Mouse (Mus musculus) olfactory bulb, adult 2 months (tissue): Measurements from ENCODE around the gene Gm11492.

Experiments used
- CTCF ChIP-seq: fragments of 200-500 bp; IDR thresholded peaks from 2 replicates; pipeline ENCODE4 v1.5.1; 2012; ENCODE audit warnings: low read depth, mild to moderate bottlenecking, low read length, moderate library complexity; ENCODE audit not compliant: insufficient read depth
- POLR2A ChIP-seq: fragments of 200-500 bp; IDR thresholded peaks from 2 replicates; pipeline ENCODE4 v1.6.1; 2012; ENCODE audit warnings: mild to moderate bottlenecking, low read depth, low read length, moderate library complexity; ENCODE audit not compliant: insufficient read depth

GRCm38 (mm10) chr11:87578249-87578962 is 12.0 kb downstream of the Gm11492 start:
- TF ChIP-seq POLR2A (peak; percentile 69; the same call in 1 of the 2 replicates), CTCF (no peak)
